Mouse (Mus musculus) ovary, adult 18-20 months (tissue): ENCODE results near the gene Prtn3.

Source experiments
- DNase-seq: peaks from one replicate; pipeline ENCODE4 v3.0.0; 2022; ENCODE audit warnings: low spot score, mixed read lengths

Gene Prtn3

GRCm38 (mm10) chr10:79928030-79928694, 53.9 kb downstream of the Prtn3 start:
- DNase-seq = peak; percentile 59

- DNase-seq = no peak
Observed at GRCm38 (mm10) chr10:79928907-79929701, 54.8 kb downstream of the Prtn3 start.

- DNase-seq = no peak
Observed at GRCm38 (mm10) chr10:79929967-79930825, 55.9 kb downstream of the Prtn3 start.

DNA sequence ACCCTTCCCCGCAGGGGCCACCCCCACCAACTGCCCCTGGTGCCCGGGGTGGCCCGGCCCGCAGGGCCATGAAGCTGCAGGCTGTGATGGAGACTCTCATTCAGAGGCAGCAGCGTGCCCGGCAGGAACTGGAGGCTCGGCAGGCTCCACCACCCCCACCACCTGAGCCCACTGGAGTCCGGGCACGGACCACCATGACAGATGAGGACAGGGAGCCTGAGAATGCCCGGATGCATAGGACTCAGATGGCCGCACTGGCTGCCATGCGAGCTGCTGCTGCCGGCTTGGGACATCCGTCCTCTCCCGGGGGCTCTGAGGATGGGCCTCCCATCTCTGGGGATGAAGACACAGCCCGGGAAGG, 56.5 kb downstream of the Prtn3 start:
- DNase-seq = no peak

GRCm38 (mm10) chr10:79931797-79932196, 57.5 kb downstream of the Prtn3 start:
- no peak for DNase-seq

GRCm38 (mm10) chr10:79932736-79933135, 58.5 kb downstream of the Prtn3 start:
- no peak for DNase-seq
